Mouse (Mus musculus) lung, postnatal 0 days (tissue): Measurements from ENCODE around the gene Angptl4. TPM values are rescaled to one million over a fixed set of nuclear protein-coding genes. Genes with fewer than 3 reads are reported as not detected.

Experiments
- ATAC-seq: fragments of 200-750 bp; cut with Nextera tagmentation; 2 replicates; pipeline ENCODE4 v1.8.0; 2017; ENCODE audit warnings: moderate library complexity
- DNase-seq: peaks from one replicate; pipeline ENCODE4 v3.0.0-alpha.2; 2016; ENCODE audit warnings: low spot score
- H3K27ac ChIP-seq: fragments of 300-500 bp; sonication (generic); 2 replicates; pipeline ENCODE4 v1.5.1; 2014; ENCODE audit warnings: antibody characterized with exemption, mild to moderate bottlenecking, low read length, mixed read lengths
- H3K27me3 ChIP-seq: fragments of 300-500 bp; sonication (generic); replicated peaks from 2 replicates; pipeline ENCODE4 v1.6.1; 2014; ENCODE audit warnings: low read length, mixed read lengths; ENCODE audit not compliant: insufficient read depth
- H3K36me3 ChIP-seq: fragments of 300-500 bp; sonication (generic); 2 replicates; pipeline ENCODE4 v1.6.1; 2014; ENCODE audit warnings: low read length, mixed read lengths; ENCODE audit not compliant: insufficient read depth
- H3K4me1 ChIP-seq: fragments of 300-500 bp; sonication (generic); 2 replicates; pipeline ENCODE4 v1.6.1; 2014; ENCODE audit warnings: antibody characterized with exemption, low read depth, low read length, mixed read lengths; ENCODE audit not compliant: insufficient read depth
- H3K4me2 ChIP-seq: fragments of 300-500 bp; sonication (generic); replicated peaks from 2 replicates; pipeline ENCODE4 v1.6.1; 2014; ENCODE audit warnings: low read depth, mild to moderate bottlenecking, low read length, moderate library complexity, mixed read lengths
- H3K4me3 ChIP-seq: fragments of 300-500 bp; sonication (generic); 2 replicates; pipeline ENCODE4 v1.5.1; 2014; ENCODE audit warnings: low read depth, low read length
- H3K9ac ChIP-seq: fragments of 300-500 bp; sonication (generic); replicated peaks from 2 replicates; pipeline ENCODE4 v1.6.1; 2014; ENCODE audit warnings: low read depth, mild to moderate bottlenecking
- H3K9me3 ChIP-seq: fragments of 300-500 bp; sonication (generic); 2 replicates; pipeline ENCODE4 v1.6.1; 2016; ENCODE audit warnings: low read length, mixed read lengths
- CTCF ChIP-seq: IDR thresholded peaks from 2 replicates; pipeline ENCODE4 v1.5.1; 2016; ENCODE audit warnings: antibody characterized with exemption, mild to moderate bottlenecking
- EP300 ChIP-seq: IDR thresholded peaks from 2 replicates; pipeline ENCODE4 v1.6.1; 2016; ENCODE audit warnings: antibody characterized with exemption, mild to moderate bottlenecking, control low read depth
- WGBS: fragments of 180-500 bp; shearing (Covaris S2); extraction: QIAGEN DNeasy Blood & Tissue Kit; methylation state at CpG from one replicate; pipeline ENCODE4 v1.1.7; 2014; 5-methylcytosine and 5-hydroxymethylcytosine counted together
- polyA plus RNA-seq: library from polyadenylated mRNA; unstranded; fragments of >200 nt; fragmentation: Nextera tagmentation; extraction: Ambion mirVana; gene quantifications from 2 replicates; pipeline ENCODE4 v1.2.1, GENCODE M21; 2015

The Angptl4 gene
- polyA plus RNA-seq, 1 experiment from 2014 or later = 125 TPM

- Histone ChIP-seq H3K36me3 (no peaks in the 10 kb centered on the region), H3K4me2 (peak overlapping the region; percentile 72), H3K9ac (peak overlapping the region; percentile 42; the same call in 1 of the 2 replicates), H3K9me3 (no peaks in the 10 kb centered on the region), H3K27ac (peak overlapping the region; percentile 89), H3K27me3 (no peaks in the 10 kb centered on the region), H3K4me3 (peak overlapping the region; percentile 45), H3K4me1 (peaks cover 25% of the 10 kb centered on the region)
- WGBS = 65% methylated on average over 5 of the region's 5 CpGs
- DNase-seq (peak; percentile 34), ATAC-seq (no peak)
- TF ChIP-seq CTCF (no peak), EP300 (no peak)
Observed at GRCm38 (mm10) chr17:33779967-33780295, 1.7 kb downstream of the Angptl4 start.

- peak; percentile 84 for ATAC-seq
Observed at GRCm38 (mm10) chr17:33779271-33779966, 2.2 kb downstream of the Angptl4 start.

DNA sequence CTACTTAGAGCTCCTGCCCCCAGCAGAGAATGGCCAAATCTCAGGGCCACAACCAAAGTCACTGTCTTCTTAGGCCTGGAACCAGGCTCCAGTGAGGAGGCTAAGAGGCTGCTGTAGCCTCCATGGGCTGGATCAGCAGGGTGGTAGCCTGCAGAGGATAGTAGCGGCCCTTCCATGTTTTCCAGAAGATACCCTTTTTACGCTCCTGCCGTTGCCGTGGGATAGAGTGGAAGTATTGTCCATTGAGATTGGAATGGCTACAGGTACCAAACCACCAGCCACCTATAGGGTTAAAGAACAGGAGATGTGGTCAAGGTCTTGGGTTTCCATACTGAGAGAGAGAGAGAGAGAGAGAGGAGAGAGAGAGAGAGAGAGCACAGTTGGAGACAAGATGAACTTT lies 6.3 kb downstream of the Angptl4 start:
- Histone ChIP-seq H3K36me3 (no peaks in the 10 kb centered on the region), H3K4me2 (no peak overlapping the region), H3K27ac (peak overlapping the region; percentile 33; the same call in 1 of the 2 replicates), H3K9me3 (no peaks in the 10 kb centered on the region), H3K4me1 (peaks cover 7% of the 10 kb centered on the region), H3K4me3 (no peak overlapping the region), H3K9ac (no peak overlapping the region), H3K27me3 (no peaks in the 10 kb centered on the region)
- DNase-seq (no peak), ATAC-seq (no peak)
- WGBS = 96% methylated on average over 4 of the region's 4 CpGs
- TF ChIP-seq EP300 (no peak), CTCF (no peak)

More at GRCm38 (mm10) chr17:33779271-33779966, 2.2 kb downstream of the Angptl4 start:
- TF ChIP-seq CTCF (no peak), EP300 (peak; percentile 87)
- peak; percentile 96 for DNase-seq
- H3K36me3 ChIP-seq = no peaks in the 10 kb centered on the region
- WGBS = 30% methylated on average over 9 of the region's 9 CpGs
- H3K27me3 ChIP-seq = no peaks in the 10 kb centered on the region
- peak overlapping the region; percentile 89 for H3K27ac ChIP-seq
- peaks cover 25% of the 10 kb centered on the region for H3K4me1 ChIP-seq
- H3K4me2 ChIP-seq = peak overlapping the region; percentile 72
- peak overlapping the region; percentile 19; the same call in 1 of the 2 replicates for H3K9ac ChIP-seq
- H3K4me3 ChIP-seq = peak overlapping the region; percentile 45
- no peaks in the 10 kb centered on the region for H3K9me3 ChIP-seq

DNA sequence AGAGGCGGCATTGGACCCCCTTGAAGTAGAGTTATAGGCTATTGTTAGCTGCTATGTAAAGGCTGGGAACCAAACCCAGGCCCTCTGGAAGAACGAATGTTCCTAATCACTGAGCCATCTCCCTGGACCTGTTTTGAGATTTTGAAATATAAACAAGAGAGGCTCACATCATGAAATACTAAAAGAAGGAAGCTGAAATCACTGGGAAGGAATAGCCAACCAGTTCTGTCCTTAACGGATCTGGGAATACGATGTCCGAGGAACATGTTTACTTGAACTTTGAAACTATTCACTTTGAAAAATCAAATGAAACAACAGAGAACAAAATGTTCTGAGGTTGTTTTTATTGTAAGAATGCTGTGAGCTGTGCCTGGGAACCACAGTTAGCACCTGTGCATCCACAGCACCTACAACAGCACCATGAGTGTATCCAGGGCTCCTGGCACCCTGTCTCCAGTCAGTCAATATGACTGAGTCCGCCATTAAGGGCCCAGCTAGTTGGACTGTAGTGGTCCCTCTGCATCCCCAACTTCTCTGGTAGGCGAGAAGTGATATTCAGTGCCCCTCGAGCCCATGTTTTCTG lies 7.0 kb downstream of the Angptl4 start:
- Histone ChIP-seq H3K27me3 (no peaks in the 10 kb centered on the region), H3K4me1 (peaks cover 4% of the 10 kb centered on the region), H3K9me3 (no peaks in the 10 kb centered on the region), H3K9ac (no peak overlapping the region), H3K27ac (peak overlapping the region; percentile 47; the same call in 1 of the 2 replicates), H3K4me3 (no peak overlapping the region), H3K36me3 (no peaks in the 10 kb centered on the region), H3K4me2 (no peak overlapping the region)
- peak; percentile 43 for DNase-seq
- no peak for ATAC-seq
- WGBS = 77% methylated on average over 8 of the region's 8 CpGs
- TF ChIP-seq EP300 = peak; percentile 89
- TF ChIP-seq CTCF = no peak

DNA sequence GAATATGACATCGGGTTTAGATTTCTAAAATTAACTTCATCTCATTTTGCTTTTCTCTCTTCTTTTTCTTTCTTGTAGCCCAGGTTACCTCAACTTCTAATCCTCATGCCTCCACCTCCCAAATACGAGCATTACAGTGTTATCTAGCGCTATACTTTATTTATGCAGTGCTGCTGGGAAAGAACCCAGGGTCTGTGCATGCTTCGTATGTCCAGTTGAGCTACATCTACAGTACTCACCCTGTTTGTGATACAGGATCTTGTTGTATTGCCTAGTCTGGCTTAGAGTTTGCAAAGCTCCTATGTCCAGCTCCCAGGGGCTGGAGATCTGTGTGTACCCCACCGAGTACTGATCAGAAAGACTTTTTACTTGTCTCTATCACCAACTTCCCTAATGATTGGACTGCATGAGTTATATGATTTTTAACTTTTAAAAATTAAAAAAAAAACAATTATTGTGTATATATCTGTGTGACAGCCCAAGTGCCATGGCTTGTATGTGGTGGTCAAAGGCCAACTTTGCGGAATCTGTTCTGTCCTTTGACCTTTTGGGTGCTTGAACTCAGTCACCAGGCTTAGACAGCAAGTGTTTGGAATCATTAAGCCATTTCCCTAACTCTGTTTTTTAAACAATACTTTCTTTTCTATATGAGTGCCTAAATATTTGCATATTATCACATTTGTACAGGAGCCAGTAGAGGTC lies 7.6 kb downstream of the Angptl4 start:
- TF ChIP-seq EP300 (no peak), CTCF (no peak)
- Histone ChIP-seq H3K9me3 (no peaks in the 10 kb centered on the region), H3K4me1 (peaks cover 4% of the 10 kb centered on the region; the same call in 1 of the 2 replicates), H3K36me3 (no peaks in the 10 kb centered on the region), H3K9ac (no peak overlapping the region), H3K27ac (peak overlapping the region; percentile 47), H3K27me3 (no peaks in the 10 kb centered on the region), H3K4me2 (no peak overlapping the region), H3K4me3 (no peak overlapping the region)
- no peak for DNase-seq
- no peak for ATAC-seq
- WGBS = 82% methylated on average over 6 of the region's 6 CpGs

DNA sequence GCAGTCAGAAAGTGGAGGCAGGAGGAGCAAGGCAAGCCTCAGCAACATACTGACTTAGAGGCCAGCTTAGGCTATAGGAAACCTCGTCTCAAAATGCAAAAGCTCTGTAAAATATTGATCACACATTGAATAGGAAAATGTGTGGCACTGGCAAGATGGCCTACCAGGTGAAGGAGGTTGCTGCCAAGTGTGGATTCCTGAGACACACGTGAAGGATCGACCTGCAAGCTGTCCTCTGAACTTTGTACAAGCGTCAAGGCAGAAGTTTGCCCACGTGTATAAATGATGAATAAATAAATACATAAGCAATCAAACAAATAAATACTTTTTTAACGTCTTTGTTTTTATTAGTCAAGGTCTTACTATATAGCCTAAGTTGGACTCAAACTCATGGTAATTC lies 8.2 kb downstream of the Angptl4 start:
- Histone ChIP-seq H3K4me2 (no peak overlapping the region), H3K27ac (no peak overlapping the region), H3K9ac (no peak overlapping the region), H3K27me3 (no peaks in the 10 kb centered on the region), H3K4me3 (no peak overlapping the region), H3K36me3 (no peaks in the 10 kb centered on the region), H3K4me1 (no peaks in the 10 kb centered on the region; the same call in 1 of the 2 replicates), H3K9me3 (no peaks in the 10 kb centered on the region)
- ATAC-seq (no peak), DNase-seq (no peak)
- 75% methylated on average over 6 of the region's 6 CpGs for WGBS
- no peak for TF ChIP-seq CTCF
- no peak for TF ChIP-seq EP300
